Mouse (Mus musculus) lung, postnatal 25 days (tissue): ENCODE results near the gene Krt10.

Source experiments
- DNase-seq: peaks from one replicate; pipeline ENCODE4 v3.0.0; 2022; ENCODE audit warnings: low spot score

Krt10 gene

GRCm38 (mm10) chr11:99389264-99389663 lies at the start of gene Krt10:
Gene Krt10 (minus strand): TSS chr11:99389364.
- no peak for DNase-seq

GRCm38 (mm10) chr11:99437972-99438371 lies 48.8 kb upstream of the Krt10 start, which contains the start of gene Krt20:
Gene Krt20 (minus strand): TSS chr11:99438150.
- DNase-seq: no peak

GRCm38 (mm10) chr11:99436625-99437024 lies 47.5 kb upstream of the Krt10 start:
- no peak for DNase-seq

GRCm38 (mm10) chr11:99430670-99431069 lies 41.5 kb upstream of the Krt10 start:
- DNase-seq: no peak

- no peak for DNase-seq
Observed at GRCm38 (mm10) chr11:99422159-99422558, 33.0 kb upstream of the Krt10 start, which contains the start of gene Krt12. Gene Krt12 (minus strand): TSS chr11:99422259.

GRCm38 (mm10) chr11:99420586-99420985 lies 31.4 kb upstream of the Krt10 start:
- DNase-seq: no peak

GRCm38 (mm10) chr11:99417819-99418218 lies 28.7 kb upstream of the Krt10 start:
- no peak for DNase-seq

DNA sequence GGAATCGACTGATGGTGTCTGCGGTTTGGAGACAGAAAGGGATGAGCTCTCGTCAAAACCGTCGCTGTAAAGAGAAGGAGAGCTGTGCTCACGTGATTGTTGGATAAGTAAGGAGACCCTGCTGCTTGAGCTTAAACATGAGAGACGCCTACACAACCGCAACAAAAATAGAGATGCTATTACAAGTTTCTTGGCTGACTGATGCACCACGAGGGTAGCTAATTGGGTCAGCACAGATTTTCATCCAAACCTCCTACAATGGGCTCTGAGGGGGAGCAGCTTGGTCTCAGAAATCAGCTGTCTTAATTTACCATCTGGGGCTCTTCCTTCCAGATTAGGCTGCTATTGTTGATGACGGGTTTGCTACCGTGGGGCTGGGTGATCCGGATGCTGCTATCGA lies 27.7 kb upstream of the Krt10 start:
- DNase-seq: no peak

DNA sequence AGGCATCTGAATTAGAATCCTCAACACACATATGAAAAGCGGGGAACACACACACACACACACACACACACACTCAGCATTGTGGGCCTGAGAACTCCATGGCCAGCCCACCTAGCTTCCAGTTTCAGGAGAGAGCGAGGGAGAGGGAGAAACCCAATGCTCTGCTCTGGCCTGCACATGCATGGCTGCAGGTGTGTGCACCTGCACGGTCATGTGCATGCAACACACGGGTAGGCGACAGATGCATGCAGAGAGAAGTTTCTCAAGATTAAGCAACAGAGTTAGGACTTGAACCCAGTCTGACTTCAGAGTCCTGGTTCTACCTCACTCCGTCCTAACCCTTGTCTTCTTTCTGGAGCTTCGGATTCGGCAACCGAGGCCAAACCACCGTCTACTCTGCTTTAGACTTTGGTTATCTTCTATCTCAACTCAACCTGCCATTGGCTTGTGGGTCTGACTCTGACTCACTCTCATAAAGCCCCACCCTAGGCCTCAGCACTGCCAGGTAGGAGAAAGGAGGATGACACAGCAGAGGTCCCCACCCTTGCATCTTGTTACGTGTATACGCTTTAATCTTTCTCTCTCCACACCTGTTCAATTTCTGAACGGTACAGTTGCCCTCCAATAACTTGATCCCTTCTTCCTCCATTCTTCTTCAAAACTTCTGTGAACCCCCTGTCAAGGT lies 25.4 kb upstream of the Krt10 start:
- no peak for DNase-seq

DNA sequence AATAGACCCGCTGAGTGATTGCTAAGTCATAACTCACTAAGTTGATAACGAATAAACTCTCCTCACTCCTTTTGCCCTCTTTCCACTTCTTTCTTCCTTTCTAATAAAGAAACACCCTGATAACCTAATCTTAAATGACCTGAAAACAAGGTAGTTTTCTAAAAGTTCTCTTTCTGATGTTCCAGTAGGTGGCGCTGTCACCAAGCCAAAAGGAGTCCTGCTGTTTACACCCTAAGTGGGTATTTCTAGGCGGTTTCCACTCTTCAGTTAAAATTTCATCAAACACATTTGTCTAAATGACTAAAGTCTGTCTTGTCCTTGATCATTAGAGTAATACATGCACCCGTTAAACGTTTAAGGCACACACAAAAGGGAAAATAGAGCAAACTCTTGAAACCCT lies 24.1 kb upstream of the Krt10 start:
- peak; percentile 23 for DNase-seq

DNA sequence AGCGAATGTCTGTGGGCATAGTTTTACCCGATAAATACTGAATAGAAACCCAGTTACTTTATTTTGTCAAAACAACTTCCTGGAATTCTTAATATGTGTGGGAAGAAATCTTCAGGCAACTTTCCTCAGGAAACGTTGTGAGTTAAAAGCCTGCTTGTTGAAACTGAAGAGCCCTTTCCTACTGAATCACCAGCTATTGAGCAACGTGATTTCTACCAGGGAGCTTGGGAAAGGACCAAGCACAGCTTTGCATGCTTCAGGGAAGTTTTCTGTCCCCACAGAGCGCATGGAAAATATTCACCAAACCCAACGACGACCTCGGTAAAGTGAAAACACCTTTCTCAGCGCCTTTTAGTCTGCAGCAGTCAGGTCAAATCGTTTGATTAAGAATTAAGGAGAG lies 17.0 kb upstream of the Krt10 start:
- DNase-seq: peak; percentile 41

- no peak for DNase-seq
Observed at GRCm38 (mm10) chr11:99399956-99400549, 10.9 kb upstream of the Krt10 start.

DNA sequence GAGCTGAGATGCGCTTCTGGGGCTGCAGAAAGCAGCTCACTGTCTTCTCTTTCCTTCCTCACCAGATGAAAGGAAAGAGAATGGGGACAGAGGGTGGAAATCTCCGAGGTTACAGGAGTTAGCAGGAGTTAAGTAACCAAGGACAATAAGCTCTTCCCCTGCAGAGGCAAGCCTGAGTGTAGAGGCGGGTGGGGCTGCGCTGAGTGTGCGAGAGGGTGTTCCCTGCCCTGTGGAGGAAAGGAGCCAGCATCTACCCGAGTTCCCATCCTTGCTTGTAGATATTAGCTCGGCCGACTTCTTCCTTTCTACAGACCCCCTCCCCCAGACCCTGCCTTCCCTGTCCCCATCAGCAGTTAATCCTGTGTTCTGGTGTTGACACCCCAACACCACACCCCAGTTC lies 9.7 kb upstream of the Krt10 start:
- no peak for DNase-seq

GRCm38 (mm10) chr11:99398084-99398483 lies 8.9 kb upstream of the Krt10 start:
- no peak for DNase-seq

GRCm38 (mm10) chr11:99396661-99397060 lies 7.5 kb upstream of the Krt10 start:
- DNase-seq: no peak

DNA sequence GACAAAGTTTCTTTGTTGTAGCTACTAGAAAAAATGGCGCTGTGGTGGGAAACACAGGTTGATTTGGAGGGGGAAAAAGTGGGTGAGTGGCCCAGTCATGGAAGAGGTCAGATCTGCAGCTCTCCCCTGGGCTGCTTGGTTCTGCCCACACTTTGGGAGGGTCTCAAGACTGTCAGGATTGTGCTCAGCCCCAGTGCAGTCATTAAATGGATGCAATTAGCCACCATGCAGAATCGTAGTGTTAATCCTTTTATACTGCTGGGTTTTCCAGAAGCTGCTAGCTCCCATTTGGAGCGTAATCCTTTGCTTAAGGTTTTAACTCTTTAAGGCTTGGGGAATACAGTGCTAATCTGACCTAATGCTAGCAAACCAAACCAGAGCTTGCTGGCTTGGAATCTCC lies 6.9 kb upstream of the Krt10 start:
- DNase-seq: no peak

DNA sequence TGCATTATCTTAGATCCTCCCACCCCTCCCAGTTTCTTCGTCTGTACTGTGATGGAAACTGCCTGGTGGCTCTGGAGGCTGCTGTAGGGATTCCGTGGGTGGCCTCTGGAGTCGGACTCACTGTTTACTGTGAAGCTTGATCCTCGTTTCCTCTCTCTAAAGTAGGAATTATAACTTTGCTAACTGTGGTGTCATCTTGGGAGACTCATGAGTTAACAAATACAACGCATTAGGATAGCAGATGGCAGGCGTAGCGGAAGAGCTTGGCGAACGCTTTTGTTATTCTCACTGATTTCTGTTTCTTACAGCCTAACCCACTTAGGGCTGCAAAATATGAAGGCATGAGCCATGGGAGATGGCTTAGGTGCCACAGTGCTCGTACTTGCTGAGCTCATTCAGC lies 3.3 kb upstream of the Krt10 start:
- no peak for DNase-seq

DNA sequence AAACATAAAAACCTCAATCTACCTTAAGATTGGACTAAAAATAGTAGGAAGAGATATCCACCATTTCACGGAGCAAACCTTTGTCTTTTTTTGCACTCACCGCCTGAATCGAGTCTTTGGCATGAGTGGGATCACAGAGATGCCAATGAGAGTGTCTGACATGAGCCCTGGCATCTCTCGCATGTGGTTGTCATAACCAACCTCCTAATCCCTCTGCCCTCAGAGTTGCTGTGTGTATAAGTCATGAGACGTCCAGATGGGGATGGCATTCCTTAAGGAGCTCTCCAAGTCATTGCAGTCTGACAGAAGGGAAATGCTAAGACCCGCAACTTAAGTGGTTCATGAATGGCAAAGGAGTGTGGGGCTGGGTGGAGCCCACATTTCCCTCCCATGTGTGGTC lies 2.2 kb upstream of the Krt10 start:
- no peak for DNase-seq

GRCm38 (mm10) chr11:99390866-99391265 lies 1.7 kb upstream of the Krt10 start:
- DNase-seq: no peak

GRCm38 (mm10) chr11:99388661-99389060 lies 503 bp downstream of the Krt10 start:
- no peak for DNase-seq

GRCm38 (mm10) chr11:99385813-99386721 lies 3.1 kb downstream of the Krt10 start:
- DNase-seq: peak; percentile 94

- DNase-seq: peak; percentile 73
Observed at GRCm38 (mm10) chr11:99379568-99379967, 9.6 kb downstream of the Krt10 start.

- DNase-seq: no peak
Observed at GRCm38 (mm10) chr11:99374803-99375202, 14.4 kb downstream of the Krt10 start, which contains the start of gene Krt28. Gene Krt28 (minus strand): TSS chr11:99374903.
